Mouse (Mus musculus) ovary, adult 10 weeks (tissue): Measurements from ENCODE around the gene Dtx1. TPM values are rescaled to one million over a fixed set of nuclear protein-coding genes. Genes with fewer than 3 reads are reported as not detected.

Experiments used
- polyA plus RNA-seq: library from polyadenylated mRNA; stranded (reverse); fragments of 350-450 nt; fragmentation: Illumina TruSeq; extraction: RNeasy Lipid Tissue Mini Kit (QIAGEN cat#74804); gene quantifications from one replicate; pipeline ENCODE4 v1.2.3, GENCODE M21; 2014

The Dtx1 gene
- 0.34 TPM for polyA plus RNA-seq

DNA sequence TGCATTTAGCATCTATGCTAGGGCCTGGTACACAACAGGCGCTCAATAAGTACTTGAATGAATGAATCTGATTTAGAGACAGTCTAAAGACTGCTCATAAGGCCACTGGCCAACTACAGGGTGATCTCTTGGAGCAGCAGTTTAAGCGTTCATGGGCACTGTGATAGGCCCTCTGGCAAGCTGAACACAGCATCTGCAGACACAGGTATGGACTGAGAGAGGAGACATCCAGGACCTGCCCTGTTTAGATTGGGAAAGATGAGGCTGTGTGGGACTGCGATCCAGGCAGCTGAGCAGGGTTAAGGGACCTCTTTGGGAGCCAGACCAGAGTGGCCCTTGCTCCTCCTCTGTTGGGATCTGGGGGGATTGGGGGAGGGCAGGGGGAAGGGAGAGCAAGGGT is at the start of gene Dtx1:
TSS of gene Dtx1 (minus strand) at position 101 of the 400 bp plus-strand sequence.

DNA sequence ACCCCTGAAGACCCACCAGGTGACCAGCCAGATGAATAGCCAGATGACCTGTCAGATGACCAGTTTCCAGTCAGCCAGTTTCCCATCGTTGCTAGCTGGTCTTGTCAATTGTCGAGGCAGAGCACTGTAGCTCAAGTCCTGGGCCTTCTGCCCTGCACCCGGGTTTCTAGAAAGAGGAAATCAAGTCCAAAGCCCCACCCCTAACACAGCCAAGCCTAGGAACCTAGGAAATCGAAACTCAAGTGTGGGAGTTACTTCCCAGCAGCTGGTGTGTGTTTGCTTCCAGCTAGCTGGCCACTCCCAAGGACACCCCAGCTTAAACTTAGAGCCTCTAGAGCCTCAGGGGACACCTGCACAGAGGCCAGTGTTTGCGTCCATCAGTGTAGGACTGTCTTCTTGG is 38.0 kb upstream of the Dtx1 start, which contains the start of gene Oas2:
TSS of gene Oas2 (minus strand) at position 166 of the 400 bp plus-strand sequence.

DNA sequence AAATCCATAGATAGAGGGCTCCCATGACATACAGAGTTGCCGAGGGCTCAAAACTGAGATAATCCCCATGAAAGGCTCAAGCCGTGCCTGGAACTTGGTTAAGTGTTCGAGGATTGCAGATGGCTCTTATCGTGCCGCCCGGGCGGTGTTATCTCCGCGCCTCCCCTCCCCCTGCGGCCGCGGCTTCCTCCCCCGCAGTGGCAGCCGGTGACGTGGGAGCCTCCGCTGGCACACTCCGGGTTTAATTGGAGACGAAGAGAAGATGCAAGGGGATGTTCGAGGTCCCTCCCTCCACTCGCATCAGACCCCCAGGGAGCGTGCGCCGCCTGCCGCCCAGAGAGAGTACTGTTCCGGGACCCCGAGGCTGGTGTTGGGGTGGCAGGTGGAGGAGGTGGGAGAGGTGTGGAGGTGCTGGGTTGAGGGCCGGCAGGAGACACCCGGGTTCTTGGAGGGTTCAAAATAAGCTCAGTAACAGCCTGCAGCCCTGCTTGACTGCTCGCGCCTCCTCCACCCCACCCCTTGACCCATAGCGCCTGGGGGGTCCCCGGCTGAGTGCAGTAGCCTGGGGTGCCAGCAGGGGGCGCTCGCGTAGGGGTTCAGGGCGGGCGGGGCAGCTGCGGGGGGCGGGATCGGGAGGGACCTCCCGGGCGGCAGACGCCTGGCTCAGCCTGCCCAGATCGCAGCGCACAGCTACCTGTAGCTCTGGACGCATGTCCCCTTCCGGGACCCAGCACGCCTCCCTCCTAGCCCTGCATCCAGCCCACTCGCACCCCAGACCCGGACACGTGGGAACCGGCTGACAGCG is 63.0 kb downstream of the Dtx1 start, which contains the start of gene Rasal1:
TSS of gene Rasal1 (plus strand) at position 244 of the 805 bp plus-strand sequence.

DNA sequence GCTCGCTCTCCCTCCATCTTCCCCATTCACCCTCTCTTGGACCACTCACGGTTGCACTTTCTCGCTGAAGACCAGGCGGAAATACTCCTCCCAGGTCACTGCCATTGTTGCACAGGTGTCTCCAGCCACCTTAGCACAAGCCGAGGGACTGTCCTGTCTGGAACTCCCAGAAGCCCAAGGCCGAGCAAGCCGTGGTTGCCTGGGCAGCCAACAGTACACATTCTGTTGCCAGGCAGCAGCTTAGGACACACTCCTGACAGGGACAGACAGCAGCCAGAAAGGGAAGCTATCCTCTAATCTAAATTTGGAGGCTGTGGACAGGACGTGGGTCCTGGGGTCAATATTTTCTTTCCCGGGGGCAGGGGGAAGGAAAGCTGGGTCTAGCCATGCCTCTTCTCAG is 77.6 kb downstream of the Dtx1 start, which contains the start of gene Cfap73:
TSS of gene Cfap73 (minus strand) at position 105 of the 400 bp plus-strand sequence.

Other genes starting within 250 kb of the Dtx1 start
- gene Sdsl, start 239.1 kb downstream of the Dtx1 start, polyA plus RNA-seq = not detected
- gene Sds, start 235.4 kb downstream of the Dtx1 start, polyA plus RNA-seq = not detected
- 0.66 TPM for gene Plbd2, start 208.3 kb downstream of the Dtx1 start, polyA plus RNA-seq
- 0.43 TPM for gene Slc8b1, start 200.8 kb downstream of the Dtx1 start, polyA plus RNA-seq
- 3.1 TPM for gene Tpcn1, start 123.3 kb downstream of the Dtx1 start, polyA plus RNA-seq
- not detected for gene Iqcd, start 122.9 kb downstream of the Dtx1 start, polyA plus RNA-seq
- gene Rita1, start 99.3 kb downstream of the Dtx1 start, polyA plus RNA-seq = not detected
- gene Ddx54, start 99.2 kb downstream of the Dtx1 start, polyA plus RNA-seq = 0.60 TPM
- not detected for gene Cfap73, start 77.7 kb downstream of the Dtx1 start, polyA plus RNA-seq
- not detected for gene Rasal1, start 63.1 kb downstream of the Dtx1 start, polyA plus RNA-seq
- 0.68 TPM for gene Oas2, start 37.9 kb upstream of the Dtx1 start, polyA plus RNA-seq
- 0.26 TPM for gene Oas3, start 65.7 kb upstream of the Dtx1 start, polyA plus RNA-seq
- gene Oas1e, start 83.6 kb upstream of the Dtx1 start, polyA plus RNA-seq = 6.4 TPM
- 6.7 TPM for gene Oas1c, start 100.6 kb upstream of the Dtx1 start, polyA plus RNA-seq
- not detected for gene Oas1f, start 135.4 kb upstream of the Dtx1 start, polyA plus RNA-seq
- gene Oas1h, start 149.5 kb upstream of the Dtx1 start, polyA plus RNA-seq = 9.7 TPM
- gene Oas1g, start 175.7 kb upstream of the Dtx1 start, polyA plus RNA-seq = not detected
- gene Oas1a, start 195.6 kb upstream of the Dtx1 start, polyA plus RNA-seq = 1.1 TPM
- 3.2 TPM for gene Oas1d, start 202.6 kb upstream of the Dtx1 start, polyA plus RNA-seq